Mouse (Mus musculus): Measurements from ENCODE around the gene Ssb. TPM values are rescaled to one million over a fixed set of nuclear protein-coding genes. Genes with fewer than 3 reads are reported as not detected.

Ssb gene
- total RNA-seq, 2 experiments from 2014 or later: 151 to 160 TPM

Other genes with a start within 250 kb of the Ssb start
- gene Bbs5, start 214.4 kb upstream of the Ssb start, total RNA-seq (2021): 1 to 10 TPM; 7.4 to 7.7 TPM
- gene Klhl41, start 191.4 kb upstream of the Ssb start, total RNA-seq (2021): 10 to 100 TPM; 14.7 to 51.9 TPM
- 10 to 100 TPM; 29.5 to 38.9 TPM for gene Fastkd1, start 148.0 kb upstream of the Ssb start, total RNA-seq (2021)
- 10 to 100 TPM; 68.5 to 72.8 TPM for gene Ppig, start 139.0 kb upstream of the Ssb start, total RNA-seq (2021)
- gene Ccdc173, start 72.0 kb upstream of the Ssb start, total RNA-seq (2021): 1 to 10 TPM; 1.3 to 1.9 TPM
- 10 to 100 TPM; 15.8 to 18.1 TPM for gene Phospho2, start 71.9 kb upstream of the Ssb start, total RNA-seq (2021)
- 10 to 100 TPM; 10.1 to 15.3 TPM for gene Klhl23, start 39.6 kb upstream of the Ssb start, total RNA-seq (2021)
- 10 to 100 TPM; 22.6 to 28.9 TPM for gene Mettl5, start 24.1 kb downstream of the Ssb start, total RNA-seq (2021)
- 10 to 100 TPM; 67.0 to 84.1 TPM for gene Ubr3, start 35.7 kb downstream of the Ssb start, total RNA-seq (2021)
- gene Myo3b, start 177.6 kb downstream of the Ssb start, total RNA-seq (2021): not detected

All from adrenal gland, postnatal 10 days (tissue).